Mouse (Mus musculus): ENCODE results near the gene Heg1. TPM values are rescaled to one million over a fixed set of nuclear protein-coding genes. Genes with fewer than 3 reads are reported as not detected.

The Heg1 gene
- total RNA-seq (2023) = 33.5 TPM

GRCm38 (mm10) chr16:33684162-33684702 lies at the start of gene Heg1:
TSS of gene Heg1 (plus strand) at chr16:33684370.

GRCm38 (mm10) chr16:33793846-33794791 lies 109.9 kb downstream of the Heg1 start, which contains the start of gene Muc13:
TSS of gene Muc13 (plus strand) at chr16:33794037.

Other genes starting within 250 kb of the Heg1 start
- gene Slc12a8, start 167.0 kb upstream of the Heg1 start, total RNA-seq (2023) = not detected
- gene Muc13, start 109.7 kb downstream of the Heg1 start, total RNA-seq (2023) = 0.21 TPM
- 0.83 TPM for gene Itgb5, start 145.3 kb downstream of the Heg1 start, total RNA-seq (2023)